Mouse (Mus musculus): ENCODE results near the gene Kif1bp. TPM values are rescaled to one million over a fixed set of nuclear protein-coding genes. Genes with fewer than 3 reads are reported as not detected.

The Kif1bp gene
- polyA plus RNA-seq, 1 experiment from 2014 or later: 41.6 TPM

- no peak for ATAC-seq (ENCODE audit: insufficient number of reproducible peaks, insufficient read depth, low FRiP score, low read depth)
- no peak overlapping the region for H3K9ac ChIP-seq (replicated peaks; ENCODE audit: low read depth, low read length)
- no peak overlapping the region for H3K27ac ChIP-seq (ENCODE audit: low read length)
- WGBS: 81% methylated on average over 6 of the region's 6 CpGs
- no peaks in the 10 kb centered on the region for H3K4me1 ChIP-seq (ENCODE audit: control insufficient read depth, insufficient read depth, low read length)
- H3K4me3 ChIP-seq (ENCODE audit: low read depth, low read length): no peak overlapping the region
- no peaks in the 10 kb centered on the region for H3K36me3 ChIP-seq (ENCODE audit: control insufficient read depth, insufficient read depth, low read length)
- H3K9me3 ChIP-seq (ENCODE audit: control insufficient read depth, low read depth, low read length): no peaks in the 10 kb centered on the region
- H3K27me3 ChIP-seq (ENCODE audit: control insufficient read depth, insufficient read depth, low read length): no peaks in the 10 kb centered on the region
- no peak overlapping the region for H3K4me2 ChIP-seq (replicated peaks; ENCODE audit: low read depth, low read length)
Observed at GRCm38 (mm10) chr10:62511528-62511927, 66.7 kb downstream of the Kif1bp start.

GRCm38 (mm10) chr10:62509032-62509656 is 69.1 kb downstream of the Kif1bp start:
- Histone ChIP-seq H3K27ac (ENCODE audit: low read length) (no peak overlapping the region), H3K9me3 (ENCODE audit: control insufficient read depth, low read depth, low read length) (no peaks in the 10 kb centered on the region), H3K4me3 (ENCODE audit: low read depth, low read length) (no peak overlapping the region), H3K9ac (replicated peaks; ENCODE audit: low read depth, low read length) (no peak overlapping the region), H3K36me3 (ENCODE audit: control insufficient read depth, insufficient read depth, low read length) (no peaks in the 10 kb centered on the region), H3K27me3 (ENCODE audit: control insufficient read depth, insufficient read depth, low read length) (no peaks in the 10 kb centered on the region), H3K4me2 (replicated peaks; ENCODE audit: low read depth, low read length) (no peak overlapping the region), H3K4me1 (ENCODE audit: control insufficient read depth, insufficient read depth, low read length) (no peaks in the 10 kb centered on the region)
- 60% methylated on average over 11 of the region's 11 CpGs for WGBS
- ATAC-seq (ENCODE audit: insufficient number of reproducible peaks, insufficient read depth, low FRiP score, low read depth): no peak

- Histone ChIP-seq H3K27ac (ENCODE audit: low read length) (no peak overlapping the region), H3K9ac (replicated peaks; ENCODE audit: low read depth, low read length) (no peak overlapping the region; the same call in 1 of the 2 replicates), H3K9me3 (ENCODE audit: control insufficient read depth, low read depth, low read length) (no peaks in the 10 kb centered on the region), H3K27me3 (ENCODE audit: control insufficient read depth, insufficient read depth, low read length) (no peaks in the 10 kb centered on the region), H3K4me3 (ENCODE audit: low read depth, low read length) (peak overlapping the region; percentile 17; the same call in 1 of the 2 replicates), H3K4me2 (replicated peaks; ENCODE audit: low read depth, low read length) (peak overlapping the region; percentile 56), H3K36me3 (ENCODE audit: control insufficient read depth, insufficient read depth, low read length) (no peaks in the 10 kb centered on the region), H3K4me1 (ENCODE audit: control insufficient read depth, insufficient read depth, low read length) (no peaks in the 10 kb centered on the region)
- WGBS: 4% methylated on average over 11 of the region's 11 CpGs
- no peak for ATAC-seq (ENCODE audit: insufficient number of reproducible peaks, insufficient read depth, low FRiP score, low read depth)
Observed at GRCm38 (mm10) chr10:62508459-62508858, 69.8 kb downstream of the Kif1bp start.

- Histone ChIP-seq H3K4me3 (ENCODE audit: low read depth, low read length) (peak overlapping the region; percentile 17; the same call in 1 of the 2 replicates), H3K4me2 (replicated peaks; ENCODE audit: low read depth, low read length) (peak overlapping the region; percentile 56), H3K9me3 (ENCODE audit: control insufficient read depth, low read depth, low read length) (no peaks in the 10 kb centered on the region), H3K4me1 (ENCODE audit: control insufficient read depth, insufficient read depth, low read length) (no peaks in the 10 kb centered on the region), H3K27me3 (ENCODE audit: control insufficient read depth, insufficient read depth, low read length) (no peaks in the 10 kb centered on the region), H3K27ac (ENCODE audit: low read length) (no peak overlapping the region), H3K9ac (replicated peaks; ENCODE audit: low read depth, low read length) (no peak overlapping the region), H3K36me3 (ENCODE audit: control insufficient read depth, insufficient read depth, low read length) (no peaks in the 10 kb centered on the region)
- ATAC-seq (ENCODE audit: insufficient number of reproducible peaks, insufficient read depth, low FRiP score, low read depth): no peak
- WGBS: 11% methylated on average over 18 of the region's 18 CpGs
Observed at GRCm38 (mm10) chr10:62507591-62508308, 70.5 kb downstream of the Kif1bp start.

DNA sequence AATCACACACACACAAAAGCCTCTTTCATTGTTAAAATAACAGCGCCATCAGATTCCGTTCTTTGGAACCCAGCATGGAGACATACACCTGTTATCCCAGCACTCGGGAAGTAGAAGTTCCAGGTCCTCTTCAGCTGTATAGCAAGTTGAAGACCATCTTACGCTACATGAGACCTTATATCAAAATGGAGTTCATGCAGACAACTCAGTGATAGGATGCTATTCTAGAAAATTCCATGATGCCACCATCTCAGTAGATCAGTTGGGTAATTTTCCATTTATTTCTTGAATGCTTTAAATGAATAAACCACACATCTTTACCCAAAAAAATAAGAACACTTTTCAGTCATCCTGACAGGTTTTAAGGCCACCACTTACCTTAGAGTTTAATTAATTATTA is 71.2 kb downstream of the Kif1bp start:
- no peak overlapping the region for H3K4me2 ChIP-seq (replicated peaks; ENCODE audit: low read depth, low read length)
- no peak overlapping the region for H3K4me3 ChIP-seq (ENCODE audit: low read depth, low read length)
- H3K27ac ChIP-seq (ENCODE audit: low read length): no peak overlapping the region
- no peak overlapping the region for H3K9ac ChIP-seq (replicated peaks; ENCODE audit: low read depth, low read length)
- no peaks in the 10 kb centered on the region for H3K4me1 ChIP-seq (ENCODE audit: control insufficient read depth, insufficient read depth, low read length)
- H3K27me3 ChIP-seq (ENCODE audit: control insufficient read depth, insufficient read depth, low read length): no peaks in the 10 kb centered on the region
- ATAC-seq (ENCODE audit: insufficient number of reproducible peaks, insufficient read depth, low FRiP score, low read depth): no peak
- H3K36me3 ChIP-seq (ENCODE audit: control insufficient read depth, insufficient read depth, low read length): no peaks in the 10 kb centered on the region
- H3K9me3 ChIP-seq (ENCODE audit: control insufficient read depth, low read depth, low read length): no peaks in the 10 kb centered on the region
- WGBS: 95% methylated on average over 4 of the region's 4 CpGs

- H3K4me2 ChIP-seq (replicated peaks; ENCODE audit: low read depth, low read length): no peak overlapping the region
- no peaks in the 10 kb centered on the region for H3K9me3 ChIP-seq (ENCODE audit: control insufficient read depth, low read depth, low read length)
- H3K36me3 ChIP-seq (ENCODE audit: control insufficient read depth, insufficient read depth, low read length): no peaks in the 10 kb centered on the region
- 81% methylated on average over 17 of the region's 17 CpGs for WGBS
- H3K4me3 ChIP-seq (ENCODE audit: low read depth, low read length): no peak overlapping the region
- no peaks in the 10 kb centered on the region for H3K27me3 ChIP-seq (ENCODE audit: control insufficient read depth, insufficient read depth, low read length)
- no peaks in the 10 kb centered on the region for H3K4me1 ChIP-seq (ENCODE audit: control insufficient read depth, insufficient read depth, low read length)
- H3K9ac ChIP-seq (replicated peaks; ENCODE audit: low read depth, low read length): no peak overlapping the region
- no peak for ATAC-seq (ENCODE audit: insufficient number of reproducible peaks, insufficient read depth, low FRiP score, low read depth)
- H3K27ac ChIP-seq (ENCODE audit: low read length): no peak overlapping the region
Observed at GRCm38 (mm10) chr10:62506019-62506556, 72.2 kb downstream of the Kif1bp start.

DNA sequence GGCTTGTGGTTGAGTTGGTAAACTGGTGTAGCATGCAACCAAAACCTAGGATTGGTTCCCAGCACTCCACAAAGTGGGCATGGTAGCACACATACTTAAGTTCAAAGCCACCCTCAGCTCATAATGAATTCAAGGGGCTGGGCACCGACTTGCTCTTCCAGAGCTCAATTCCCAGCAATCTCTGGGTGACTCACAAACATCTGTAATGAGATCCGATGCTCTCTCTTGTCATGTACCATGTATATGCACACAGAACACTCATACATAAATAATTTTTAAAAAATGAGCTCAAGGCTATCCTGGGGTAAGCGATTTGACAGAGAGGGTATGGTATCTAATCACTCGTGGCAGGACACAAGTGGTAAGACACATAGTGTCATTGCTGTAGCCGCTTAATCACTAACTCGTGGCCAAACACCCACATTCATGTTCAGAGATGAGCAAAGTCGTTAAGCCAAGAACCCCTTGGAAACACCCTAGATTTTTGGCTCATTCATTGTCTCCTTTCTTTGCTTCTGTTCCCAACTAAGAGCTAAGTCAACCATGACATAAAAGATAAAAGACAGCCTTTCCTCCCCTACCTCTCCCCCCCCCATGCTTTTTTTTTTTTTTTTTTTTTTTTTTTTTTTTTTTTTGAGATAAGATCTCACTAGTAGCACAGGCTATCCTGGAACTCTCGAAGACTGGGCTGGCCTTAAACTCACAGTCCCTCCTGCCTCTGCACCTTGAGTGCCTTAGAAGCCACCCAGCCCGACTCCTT is 72.9 kb downstream of the Kif1bp start:
- Histone ChIP-seq H3K4me3 (ENCODE audit: low read depth, low read length) (no peak overlapping the region), H3K9ac (replicated peaks; ENCODE audit: low read depth, low read length) (no peak overlapping the region), H3K36me3 (ENCODE audit: control insufficient read depth, insufficient read depth, low read length) (no peaks in the 10 kb centered on the region), H3K4me2 (replicated peaks; ENCODE audit: low read depth, low read length) (no peak overlapping the region), H3K27ac (ENCODE audit: low read length) (no peak overlapping the region), H3K27me3 (ENCODE audit: control insufficient read depth, insufficient read depth, low read length) (no peaks in the 10 kb centered on the region), H3K9me3 (ENCODE audit: control insufficient read depth, low read depth, low read length) (no peaks in the 10 kb centered on the region), H3K4me1 (ENCODE audit: control insufficient read depth, insufficient read depth, low read length) (no peaks in the 10 kb centered on the region)
- 78% methylated on average over 9 of the region's 9 CpGs for WGBS
- no peak for ATAC-seq (ENCODE audit: insufficient number of reproducible peaks, insufficient read depth, low FRiP score, low read depth)

DNA sequence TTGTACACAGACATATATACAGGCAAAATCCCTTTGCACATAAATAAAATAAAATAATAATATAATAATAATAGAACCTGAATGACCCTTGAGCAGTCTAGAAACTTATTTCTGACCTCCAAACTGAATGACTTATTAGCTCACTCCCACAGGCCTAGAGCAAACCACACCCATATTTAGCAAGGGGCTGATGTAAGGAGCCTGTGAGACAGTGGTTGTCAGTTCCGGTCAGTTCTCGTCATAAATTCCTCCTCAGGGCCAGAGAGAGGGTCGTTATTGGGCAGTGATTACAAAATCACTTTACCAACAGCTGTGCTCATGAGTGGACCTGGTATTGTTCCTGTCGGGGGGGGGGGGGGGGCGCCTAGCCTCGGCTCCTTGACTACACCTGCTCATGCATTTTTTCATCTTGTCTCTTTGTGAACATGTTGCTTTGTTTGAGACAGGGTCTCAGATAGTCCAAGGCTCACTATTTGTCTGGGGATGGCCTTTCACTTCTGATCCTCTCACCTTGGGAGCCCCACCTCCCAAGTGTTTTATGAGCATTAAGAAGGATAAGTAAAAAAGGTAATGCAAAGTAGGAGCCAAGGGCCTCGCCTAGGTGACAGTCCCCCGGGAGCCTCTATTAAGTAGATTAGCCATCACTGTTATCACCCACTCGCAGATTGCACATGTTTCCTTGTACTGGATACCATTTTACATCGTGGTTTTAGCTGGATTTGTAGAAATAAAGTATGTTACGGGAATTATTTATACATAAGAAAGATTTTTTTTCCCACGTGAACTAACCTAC is 74.2 kb downstream of the Kif1bp start:
- Histone ChIP-seq H3K4me3 (ENCODE audit: low read depth, low read length) (no peak overlapping the region), H3K9me3 (ENCODE audit: control insufficient read depth, low read depth, low read length) (no peaks in the 10 kb centered on the region), H3K27me3 (ENCODE audit: control insufficient read depth, insufficient read depth, low read length) (no peaks in the 10 kb centered on the region), H3K9ac (replicated peaks; ENCODE audit: low read depth, low read length) (no peak overlapping the region), H3K4me2 (replicated peaks; ENCODE audit: low read depth, low read length) (no peak overlapping the region), H3K36me3 (ENCODE audit: control insufficient read depth, insufficient read depth, low read length) (no peaks in the 10 kb centered on the region), H3K27ac (ENCODE audit: low read length) (no peak overlapping the region), H3K4me1 (ENCODE audit: control insufficient read depth, insufficient read depth, low read length) (no peaks in the 10 kb centered on the region)
- WGBS: 65% methylated on average over 12 of the region's 12 CpGs
- no peak for ATAC-seq (ENCODE audit: insufficient number of reproducible peaks, insufficient read depth, low FRiP score, low read depth)

Measured in stomach, embryonic 14.5 days (tissue).